Mouse (Mus musculus): Measurements from ENCODE around the gene Nos1ap. TPM values are rescaled to one million over a fixed set of nuclear protein-coding genes. Genes with fewer than 3 reads are reported as not detected.

Nos1ap gene
- polyA plus RNA-seq, 1 experiment from 2014 or later: 19.1 TPM

GRCm38 (mm10) chr1:170478791-170479457, 110.7 kb downstream of the Nos1ap start:
- H3K27me3 ChIP-seq (ENCODE audit: control insufficient read depth, insufficient read depth, low read length): no peaks in the 10 kb centered on the region
- no peak overlapping the region for H3K4me3 ChIP-seq (ENCODE audit: low read depth, low read length)
- H3K9me3 ChIP-seq (ENCODE audit: control insufficient read depth, low read length): no peaks in the 10 kb centered on the region
- H3K4me1 ChIP-seq (ENCODE audit: control insufficient read depth, insufficient read depth, low read length): peaks cover 13% of the 10 kb centered on the region
- H3K4me2 ChIP-seq (ENCODE audit: low read depth, low read length): no peak overlapping the region
- 60% methylated on average over 4 of the region's 4 CpGs for WGBS
- no peak overlapping the region; the same call in 1 of the 2 replicates for H3K27ac ChIP-seq (ENCODE audit: low read depth, low read length)
- no peak overlapping the region for H3K9ac ChIP-seq (replicated peaks; ENCODE audit: low read depth, low read length)
- no peak for ATAC-seq (ENCODE audit: low read depth)
- no peaks in the 10 kb centered on the region for H3K36me3 ChIP-seq (ENCODE audit: control insufficient read depth, insufficient read depth, low read length)

DNA sequence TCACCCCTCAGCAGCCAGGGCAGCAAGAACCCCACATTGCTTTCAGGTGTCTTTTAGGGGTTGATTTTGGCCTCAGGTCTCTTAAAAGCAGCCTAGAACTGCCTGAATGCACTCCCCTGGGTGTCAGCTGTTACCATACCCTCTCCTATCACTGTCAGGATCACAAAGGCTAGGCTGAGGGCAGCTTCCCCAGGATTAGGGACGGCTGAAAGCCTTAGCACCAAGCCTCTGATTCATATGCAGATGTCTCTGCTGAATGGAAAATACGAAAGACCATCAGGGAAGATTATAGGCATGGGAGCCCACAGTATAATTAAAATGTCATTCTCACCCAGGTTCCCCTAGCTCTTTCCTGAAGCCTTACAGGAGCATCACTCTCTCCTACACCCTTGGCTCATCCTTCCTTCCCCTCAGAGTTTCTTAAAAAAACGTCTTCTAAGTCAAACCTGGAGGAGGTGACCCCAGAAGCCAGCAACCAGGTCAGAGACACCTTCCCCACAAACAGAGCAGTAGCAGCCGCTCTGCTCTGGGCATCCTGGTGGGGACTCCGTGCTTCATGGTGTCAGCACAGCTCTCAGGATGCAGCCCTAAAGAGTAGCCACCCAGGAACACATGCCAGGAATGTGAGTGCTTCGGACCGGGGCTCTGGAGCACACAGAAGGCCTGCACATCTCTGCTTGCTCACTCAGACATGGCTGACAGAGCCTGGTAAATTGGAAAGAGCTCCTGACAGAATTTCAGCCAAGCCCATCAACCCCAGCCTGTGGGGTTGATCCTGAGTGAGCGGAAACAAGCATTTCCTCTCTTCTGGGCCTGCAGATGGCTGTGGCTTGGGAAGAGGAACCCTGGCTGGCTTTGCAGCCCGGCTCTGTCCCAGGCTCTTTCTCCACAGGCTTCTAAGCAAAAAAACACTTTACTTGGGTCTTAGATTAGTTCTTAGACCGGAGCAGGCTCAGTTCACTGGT, 111.7 kb downstream of the Nos1ap start:
- no peak overlapping the region for H3K4me3 ChIP-seq (ENCODE audit: low read depth, low read length)
- H3K27ac ChIP-seq (ENCODE audit: low read depth, low read length): no peak overlapping the region
- no peak overlapping the region for H3K4me2 ChIP-seq (ENCODE audit: low read depth, low read length)
- peak; percentile 52; the same call in 1 of the 2 replicates for ATAC-seq (ENCODE audit: low read depth)
- peaks cover 13% of the 10 kb centered on the region for H3K4me1 ChIP-seq (ENCODE audit: control insufficient read depth, insufficient read depth, low read length)
- H3K9ac ChIP-seq (replicated peaks; ENCODE audit: low read depth, low read length): no peak overlapping the region
- H3K36me3 ChIP-seq (ENCODE audit: control insufficient read depth, insufficient read depth, low read length): no peaks in the 10 kb centered on the region
- H3K27me3 ChIP-seq (ENCODE audit: control insufficient read depth, insufficient read depth, low read length): no peaks in the 10 kb centered on the region
- WGBS: 30% methylated on average over 10 of the region's 10 CpGs
- H3K9me3 ChIP-seq (ENCODE audit: control insufficient read depth, low read length): no peaks in the 10 kb centered on the region

DNA sequence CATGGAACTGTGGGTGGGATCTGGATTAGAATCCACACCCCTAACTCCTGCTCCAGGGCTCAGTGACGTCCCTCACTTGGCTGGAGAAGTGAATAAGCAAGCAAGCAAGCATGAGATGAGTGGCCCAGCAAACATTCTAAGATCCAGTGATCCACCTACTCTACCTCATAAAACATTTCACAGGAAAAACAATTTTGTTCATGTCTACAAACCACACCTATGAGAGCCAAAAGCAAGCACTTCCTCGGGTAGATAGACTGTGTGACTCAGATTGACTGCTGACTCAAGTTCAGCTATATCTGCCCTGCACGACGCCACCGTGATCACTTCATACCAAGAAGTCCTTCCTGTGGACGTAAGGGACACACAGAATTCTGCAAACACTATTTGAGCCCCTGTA, 116.2 kb downstream of the Nos1ap start:
- no peak overlapping the region for H3K4me2 ChIP-seq (ENCODE audit: low read depth, low read length)
- no peaks in the 10 kb centered on the region for H3K9me3 ChIP-seq (ENCODE audit: control insufficient read depth, low read length)
- H3K4me1 ChIP-seq (ENCODE audit: control insufficient read depth, insufficient read depth, low read length): peaks cover 13% of the 10 kb centered on the region
- no peaks in the 10 kb centered on the region for H3K27me3 ChIP-seq (ENCODE audit: control insufficient read depth, insufficient read depth, low read length)
- no peak overlapping the region for H3K4me3 ChIP-seq (ENCODE audit: low read depth, low read length)
- 86% methylated on average over 6 of the region's 6 CpGs for WGBS
- no peak overlapping the region for H3K27ac ChIP-seq (ENCODE audit: low read depth, low read length)
- H3K9ac ChIP-seq (replicated peaks; ENCODE audit: low read depth, low read length): no peak overlapping the region
- ATAC-seq (ENCODE audit: low read depth): no peak
- no peaks in the 10 kb centered on the region for H3K36me3 ChIP-seq (ENCODE audit: control insufficient read depth, insufficient read depth, low read length)

DNA sequence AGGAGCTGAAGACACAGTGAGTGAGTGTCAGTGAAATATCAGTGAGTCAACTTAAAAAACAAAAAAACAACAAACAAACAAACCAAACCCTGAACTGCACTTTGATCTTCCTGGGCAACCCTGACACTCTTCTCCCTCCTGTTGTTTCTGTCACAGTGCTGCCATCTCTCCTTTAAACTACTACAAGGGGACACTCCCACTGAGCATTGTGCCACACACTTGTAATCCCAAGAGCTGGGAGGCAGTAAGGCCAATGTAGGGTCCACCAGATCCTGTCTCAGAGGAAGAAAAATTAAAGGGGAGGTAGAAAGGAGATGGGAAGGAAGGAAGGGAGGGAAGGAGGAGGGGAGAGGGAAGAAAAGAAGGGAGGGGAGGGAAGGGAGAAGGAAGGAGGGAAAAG, 116.8 kb downstream of the Nos1ap start:
- no peak overlapping the region for H3K9ac ChIP-seq (replicated peaks; ENCODE audit: low read depth, low read length)

DNA sequence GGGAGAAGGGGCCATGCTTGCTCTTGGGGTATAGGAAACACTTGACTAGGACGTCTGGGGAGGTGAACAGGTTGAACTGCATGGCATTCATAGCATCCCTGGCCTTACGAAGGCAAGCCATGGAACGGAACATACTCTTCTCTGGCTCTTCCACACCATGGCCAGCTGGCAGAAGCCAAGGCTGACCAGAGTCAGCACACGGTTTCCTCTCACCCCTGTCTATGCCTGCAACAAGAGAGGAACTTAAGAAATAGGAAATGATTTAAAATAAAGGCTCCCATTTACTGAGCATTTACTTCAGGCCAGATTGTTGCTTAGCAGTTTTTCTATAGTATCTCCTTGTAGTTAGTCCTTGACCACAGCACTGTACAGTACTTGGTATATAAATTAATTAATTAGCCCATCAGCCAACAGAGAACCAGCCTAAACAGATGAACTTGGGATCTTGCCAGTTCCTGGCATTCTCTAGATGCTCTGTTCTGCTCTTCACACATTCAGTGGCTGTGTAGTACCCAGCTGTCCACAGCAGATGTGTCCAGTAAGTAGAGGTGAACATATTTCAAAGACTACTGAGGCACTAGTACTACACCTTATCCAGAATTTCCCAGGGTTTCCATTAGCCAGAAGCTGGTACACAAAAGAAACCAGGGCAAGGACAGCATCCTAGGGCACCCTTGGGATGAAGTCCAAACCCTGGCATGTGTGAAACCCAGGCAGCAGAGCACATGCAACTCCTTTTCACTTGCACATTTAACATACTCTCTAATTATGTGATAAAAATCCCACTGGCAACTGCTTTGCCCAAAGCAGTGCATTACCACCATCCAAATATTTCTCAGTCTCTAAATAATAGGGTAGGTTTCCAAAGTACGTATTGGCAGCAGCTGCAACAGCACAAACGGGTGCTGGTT, 123.3 kb downstream of the Nos1ap start:
- ATAC-seq (ENCODE audit: low read depth): peak; percentile 53; the same call in 1 of the 2 replicates
- Histone ChIP-seq H3K4me2 (ENCODE audit: low read depth, low read length) (no peak overlapping the region), H3K9ac (replicated peaks; ENCODE audit: low read depth, low read length) (no peak overlapping the region), H3K27ac (ENCODE audit: low read depth, low read length) (no peak overlapping the region), H3K36me3 (ENCODE audit: control insufficient read depth, insufficient read depth, low read length) (no peaks in the 10 kb centered on the region), H3K27me3 (ENCODE audit: control insufficient read depth, insufficient read depth, low read length) (no peaks in the 10 kb centered on the region), H3K4me3 (ENCODE audit: low read depth, low read length) (no peak overlapping the region), H3K9me3 (ENCODE audit: control insufficient read depth, low read length) (no peaks in the 10 kb centered on the region), H3K4me1 (ENCODE audit: control insufficient read depth, insufficient read depth, low read length) (no peaks in the 10 kb centered on the region)
- WGBS: 73% methylated on average over 6 of the region's 6 CpGs

More for the DNA sequence above, 116.8 kb downstream of the Nos1ap start:
- Histone ChIP-seq H3K36me3 (ENCODE audit: control insufficient read depth, insufficient read depth, low read length) (no peaks in the 10 kb centered on the region), H3K4me1 (ENCODE audit: control insufficient read depth, insufficient read depth, low read length) (peaks cover 9% of the 10 kb centered on the region), H3K27me3 (ENCODE audit: control insufficient read depth, insufficient read depth, low read length) (no peaks in the 10 kb centered on the region), H3K4me3 (ENCODE audit: low read depth, low read length) (no peak overlapping the region), H3K27ac (ENCODE audit: low read depth, low read length) (no peak overlapping the region), H3K9me3 (ENCODE audit: control insufficient read depth, low read length) (no peaks in the 10 kb centered on the region), H3K4me2 (ENCODE audit: low read depth, low read length) (no peak overlapping the region)
- no peak for ATAC-seq (ENCODE audit: low read depth)

- ATAC-seq (ENCODE audit: low read depth): no peak
- no peaks in the 10 kb centered on the region for H3K4me1 ChIP-seq (ENCODE audit: control insufficient read depth, insufficient read depth, low read length)
- no peak overlapping the region for H3K4me2 ChIP-seq (ENCODE audit: low read depth, low read length)
- H3K36me3 ChIP-seq (ENCODE audit: control insufficient read depth, insufficient read depth, low read length): no peaks in the 10 kb centered on the region
- no peak overlapping the region for H3K4me3 ChIP-seq (ENCODE audit: low read depth, low read length)
- no peaks in the 10 kb centered on the region for H3K27me3 ChIP-seq (ENCODE audit: control insufficient read depth, insufficient read depth, low read length)
- no peak overlapping the region for H3K9ac ChIP-seq (replicated peaks; ENCODE audit: low read depth, low read length)
- WGBS: 74% methylated on average over 1 of the region's 1 CpGs
- H3K27ac ChIP-seq (ENCODE audit: low read depth, low read length): no peak overlapping the region
- H3K9me3 ChIP-seq (ENCODE audit: control insufficient read depth, low read length): no peaks in the 10 kb centered on the region
Observed at GRCm38 (mm10) chr1:170462140-170462539, 127.5 kb downstream of the Nos1ap start.

DNA sequence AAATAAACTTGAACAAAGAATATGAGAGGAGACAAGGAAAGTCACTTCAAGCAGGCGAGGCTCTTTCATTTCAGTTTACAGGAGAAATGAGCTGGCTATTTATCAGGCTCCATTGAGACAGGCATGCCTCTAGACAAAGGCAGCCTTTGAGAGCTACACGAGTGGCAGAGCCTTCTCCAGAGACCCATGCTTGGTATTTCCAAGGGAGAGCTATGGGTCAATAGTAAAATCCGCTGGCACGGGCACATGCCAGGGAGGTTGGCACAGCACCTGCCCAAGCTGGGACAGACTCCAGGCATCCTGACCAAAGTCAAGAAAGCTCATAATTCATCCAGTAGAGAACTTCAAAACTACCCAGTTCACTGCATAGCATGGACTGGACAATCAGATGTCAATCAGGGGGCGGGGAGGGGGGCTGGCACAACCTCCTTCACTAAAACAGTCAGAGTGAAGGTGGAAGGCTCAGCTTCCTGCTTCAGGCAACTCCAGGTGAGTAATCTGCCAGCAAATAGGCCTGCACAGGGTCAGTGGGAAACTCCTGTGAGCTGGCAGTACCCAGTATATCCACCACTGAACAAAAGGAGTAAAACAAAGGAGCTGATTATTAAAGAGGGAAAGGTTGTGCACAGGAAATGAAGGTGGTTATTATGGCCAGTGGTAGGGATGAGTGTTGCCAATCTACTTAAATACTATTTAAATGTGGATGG, 129.6 kb downstream of the Nos1ap start:
- Histone ChIP-seq H3K9me3 (ENCODE audit: control insufficient read depth, low read length) (no peaks in the 10 kb centered on the region), H3K4me3 (ENCODE audit: low read depth, low read length) (no peak overlapping the region), H3K4me2 (ENCODE audit: low read depth, low read length) (no peak overlapping the region), H3K36me3 (ENCODE audit: control insufficient read depth, insufficient read depth, low read length) (no peaks in the 10 kb centered on the region), H3K27me3 (ENCODE audit: control insufficient read depth, insufficient read depth, low read length) (no peaks in the 10 kb centered on the region), H3K9ac (replicated peaks; ENCODE audit: low read depth, low read length) (no peak overlapping the region), H3K4me1 (ENCODE audit: control insufficient read depth, insufficient read depth, low read length) (no peaks in the 10 kb centered on the region; the same call in 1 of the 2 replicates), H3K27ac (ENCODE audit: low read depth, low read length) (no peak overlapping the region)
- peak; percentile 66; the same call in 1 of the 2 replicates for ATAC-seq (ENCODE audit: low read depth)
- 40% methylated on average over 5 of the region's 5 CpGs for WGBS

DNA sequence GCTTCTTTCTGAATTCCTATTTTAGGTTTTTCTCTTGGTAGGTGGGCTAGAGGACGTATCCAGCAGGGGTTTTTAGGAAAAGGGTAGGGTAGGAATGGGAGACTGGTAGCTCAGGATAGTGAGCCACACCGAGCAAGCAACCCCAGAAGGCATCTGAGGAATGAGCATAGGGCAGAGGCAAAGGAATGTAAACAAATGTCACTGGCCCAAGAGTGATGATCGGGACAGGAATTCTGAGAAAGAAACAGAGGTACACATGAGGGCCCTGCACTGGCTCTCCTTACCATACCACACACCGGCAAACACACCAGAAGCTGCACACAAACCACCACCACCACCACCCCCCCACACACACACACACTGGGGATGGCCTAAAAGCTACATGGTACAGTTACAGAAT, 132.0 kb downstream of the Nos1ap start:
- Histone ChIP-seq H3K4me3 (ENCODE audit: low read depth, low read length) (no peak overlapping the region), H3K4me1 (ENCODE audit: control insufficient read depth, insufficient read depth, low read length) (peaks cover 3% of the 10 kb centered on the region; the same call in 1 of the 2 replicates), H3K9me3 (ENCODE audit: control insufficient read depth, low read length) (no peaks in the 10 kb centered on the region), H3K9ac (replicated peaks; ENCODE audit: low read depth, low read length) (no peak overlapping the region), H3K27ac (ENCODE audit: low read depth, low read length) (no peak overlapping the region), H3K27me3 (ENCODE audit: control insufficient read depth, insufficient read depth, low read length) (no peaks in the 10 kb centered on the region), H3K36me3 (ENCODE audit: control insufficient read depth, insufficient read depth, low read length) (no peaks in the 10 kb centered on the region), H3K4me2 (ENCODE audit: low read depth, low read length) (no peak overlapping the region)
- 69% methylated on average over 4 of the region's 4 CpGs for WGBS
- no peak for ATAC-seq (ENCODE audit: low read depth)
